Mouse (Mus musculus): ENCODE data around the gene Atp2b2. TPM values are rescaled to one million over a fixed set of nuclear protein-coding genes. Genes with fewer than 3 reads are reported as not detected.

Gene Atp2b2
- total RNA-seq, 2 experiments from 2014 or later = 0.15 TPM; not detected in 1

- ATAC-seq (replicated peaks; ENCODE audit: poor library complexity, severe bottlenecking) = no peak
Measured at GRCm38 (mm10) chr6:113892091-113892674, 150.2 kb downstream of the Atp2b2 start.

GRCm38 (mm10) chr6:113891225-113891967 lies 151.0 kb downstream of the Atp2b2 start:
- ATAC-seq (replicated peaks; ENCODE audit: poor library complexity, severe bottlenecking) = no peak

- no peak for ATAC-seq (replicated peaks; ENCODE audit: poor library complexity, severe bottlenecking)
Measured at GRCm38 (mm10) chr6:113890858-113891213, 151.6 kb downstream of the Atp2b2 start.

- ATAC-seq (replicated peaks; ENCODE audit: poor library complexity, severe bottlenecking) = no peak
Measured at GRCm38 (mm10) chr6:113890023-113890857, 152.2 kb downstream of the Atp2b2 start.

- no peak for ATAC-seq (replicated peaks; ENCODE audit: poor library complexity, severe bottlenecking)
Measured at GRCm38 (mm10) chr6:113889180-113889579, 153.2 kb downstream of the Atp2b2 start.

- no peak for ATAC-seq (replicated peaks; ENCODE audit: poor library complexity, severe bottlenecking)
Measured at GRCm38 (mm10) chr6:113886886-113887285, 155.5 kb downstream of the Atp2b2 start.

GRCm38 (mm10) chr6:113884806-113885205 lies 157.6 kb downstream of the Atp2b2 start:
- no peak for ATAC-seq (replicated peaks; ENCODE audit: poor library complexity, severe bottlenecking)

GRCm38 (mm10) chr6:113883225-113883624 lies 159.2 kb downstream of the Atp2b2 start:
- ATAC-seq (replicated peaks; ENCODE audit: poor library complexity, severe bottlenecking) = no peak

- ATAC-seq (replicated peaks; ENCODE audit: poor library complexity, severe bottlenecking) = no peak
Measured at GRCm38 (mm10) chr6:113882396-113882795, 160.0 kb downstream of the Atp2b2 start.

GRCm38 (mm10) chr6:113881561-113882243 lies 160.7 kb downstream of the Atp2b2 start:
- no peak for ATAC-seq (replicated peaks; ENCODE audit: poor library complexity, severe bottlenecking)

GRCm38 (mm10) chr6:113879366-113879765 lies 163.0 kb downstream of the Atp2b2 start:
- no peak for ATAC-seq (replicated peaks; ENCODE audit: poor library complexity, severe bottlenecking)

GRCm38 (mm10) chr6:113878510-113879128 lies 163.8 kb downstream of the Atp2b2 start:
- no peak for ATAC-seq (replicated peaks; ENCODE audit: poor library complexity, severe bottlenecking)

- no peak for ATAC-seq (replicated peaks; ENCODE audit: poor library complexity, severe bottlenecking)
Measured at GRCm38 (mm10) chr6:113876585-113876984, 165.8 kb downstream of the Atp2b2 start.

GRCm38 (mm10) chr6:113875201-113875600 lies 167.2 kb downstream of the Atp2b2 start:
- no peak for ATAC-seq (replicated peaks; ENCODE audit: poor library complexity, severe bottlenecking)

GRCm38 (mm10) chr6:113872654-113873053 lies 169.8 kb downstream of the Atp2b2 start:
- ATAC-seq (replicated peaks; ENCODE audit: poor library complexity, severe bottlenecking) = no peak

- no peak for ATAC-seq (replicated peaks; ENCODE audit: poor library complexity, severe bottlenecking)
Measured at GRCm38 (mm10) chr6:113870775-113871174, 171.6 kb downstream of the Atp2b2 start.

GRCm38 (mm10) chr6:113868552-113868951 lies 173.9 kb downstream of the Atp2b2 start:
- no peak for ATAC-seq (replicated peaks; ENCODE audit: poor library complexity, severe bottlenecking)

- ATAC-seq (replicated peaks; ENCODE audit: poor library complexity, severe bottlenecking) = no peak
Measured at GRCm38 (mm10) chr6:113865699-113866098, 176.7 kb downstream of the Atp2b2 start.

GRCm38 (mm10) chr6:113864812-113865211 lies 177.6 kb downstream of the Atp2b2 start:
- ATAC-seq (replicated peaks; ENCODE audit: poor library complexity, severe bottlenecking) = no peak

- no peak for ATAC-seq (replicated peaks; ENCODE audit: poor library complexity, severe bottlenecking)
Measured at GRCm38 (mm10) chr6:113862955-113863354, 179.5 kb downstream of the Atp2b2 start.

Measured in granulocyte monocyte progenitor cell, adult 5-6 weeks (primary cell).